Mouse (Mus musculus) liver, postnatal 0 days (tissue): ENCODE measurements around the gene Acot13. TPM values are rescaled to one million over a fixed set of nuclear protein-coding genes. Genes with fewer than 3 reads are reported as not detected.

ENCODE experiments used
- ATAC-seq: fragments of 200-750 bp; cut with Nextera tagmentation; 2 replicates; pipeline ENCODE4 v1.8.0; 2017; ENCODE audit warnings: mild to moderate bottlenecking, moderate library complexity
- DNase-seq: peaks from one replicate; pipeline ENCODE4 v3.0.0-alpha.2; 2016
- H3K27ac ChIP-seq: fragments of 300-500 bp; sonication (generic); 2 replicates; pipeline ENCODE4 v1.5.1; 2014; ENCODE audit warnings: antibody characterized with exemption, moderate library complexity, mild to moderate bottlenecking, low read depth
- H3K27me3 ChIP-seq: fragments of 300-500 bp; sonication (generic); 2 replicates; pipeline ENCODE4 v1.6.1; 2014; ENCODE audit warnings: low read length, control low read depth, mixed read lengths; ENCODE audit not compliant: insufficient read depth
- H3K36me3 ChIP-seq: fragments of 300-500 bp; sonication (generic); replicated peaks from 2 replicates; pipeline ENCODE4 v1.6.1; 2014; ENCODE audit warnings: mild to moderate bottlenecking, control low read depth, low read length, moderate library complexity, mixed read lengths; ENCODE audit not compliant: insufficient read depth
- H3K4me1 ChIP-seq: fragments of 300-500 bp; sonication (generic); 2 replicates; pipeline ENCODE4 v1.6.1; 2014; ENCODE audit warnings: antibody characterized with exemption, mild to moderate bottlenecking, control low read depth; ENCODE audit not compliant: insufficient read depth
- H3K4me2 ChIP-seq: fragments of 300-500 bp; sonication (generic); 2 replicates; pipeline ENCODE4 v1.6.1; 2014; ENCODE audit warnings: low read depth, mild to moderate bottlenecking, low read length, moderate library complexity, mixed read lengths
- H3K4me3 ChIP-seq: fragments of 300-500 bp; sonication (generic); 2 replicates; pipeline ENCODE4 v1.5.1; 2014; ENCODE audit warnings: low read depth, low read length
- H3K9ac ChIP-seq: fragments of 300-500 bp; sonication (generic); replicated peaks from 2 replicates; pipeline ENCODE4 v1.6.1; 2014; ENCODE audit warnings: mild to moderate bottlenecking, moderate library complexity
- H3K9me3 ChIP-seq: fragments of 300-500 bp; sonication (generic); 2 replicates; pipeline ENCODE4 v1.6.1; 2016; ENCODE audit warnings: mild to moderate bottlenecking, control low read depth, low read length, mixed read lengths
- CTCF ChIP-seq: sonication (generic); IDR thresholded peaks from 2 replicates; pipeline ENCODE4 v1.5.1; 2016; ENCODE audit warnings: antibody characterized with exemption, low read depth
- EP300 ChIP-seq: IDR thresholded peaks from 2 replicates; pipeline ENCODE4 v1.6.1; 2016; ENCODE audit warnings: antibody characterized with exemption, low read depth, mild to moderate bottlenecking
- WGBS: fragments of 180-500 bp; shearing (Covaris S2); extraction: QIAGEN DNeasy Blood & Tissue Kit; methylation state at CpG from one replicate; pipeline ENCODE4 v1.1.7; 2014; ENCODE audit not compliant: insufficient replicate concordance; 5-methylcytosine and 5-hydroxymethylcytosine counted together
- polyA plus RNA-seq: library from polyadenylated mRNA; unstranded; fragments of >200 nt; fragmentation: Nextera tagmentation; extraction: Ambion mirVana; gene quantifications from 2 replicates; pipeline ENCODE4 v1.2.1, GENCODE M21; 2015

Acot13 gene
- 101 and 102 TPM in 2 replicates for polyA plus RNA-seq

GRCm38 (mm10) chr13:24831353-24832130, at the start of gene Acot13, which contains the start of gene Tdp2:
Gene Acot13, minus strand, starts transcription at chr13:24831540.
Gene Tdp2, plus strand, starts transcription at chr13:24831679.
- Histone ChIP-seq H3K4me3 (peak within 1 kb of the TSS; percentile 79), H3K9ac (peak within 1 kb of the TSS; percentile 83), H3K4me2 (peak within 1 kb of the TSS; percentile 82), H3K9me3 (no peaks in the 10 kb centered on the region), H3K27me3 (no peaks in the 10 kb centered on the region), H3K36me3 (peaks cover 5% of the 10 kb centered on the region), H3K27ac (peak within 1 kb of the TSS; percentile 86), H3K4me1 (peaks cover 25% of the 10 kb centered on the region)
- DNase-seq (peak; percentile 99), ATAC-seq (peak; percentile 98)
- TF ChIP-seq CTCF = peak; percentile 21; the same call in 1 of the 2 replicates
- no peak for TF ChIP-seq EP300
- under 1% methylated on average over 83 of the region's 90 CpGs for WGBS

- Histone ChIP-seq H3K27ac (peak overlapping the region; percentile 61; the same call in 1 of the 2 replicates), H3K4me1 (peaks cover 4% of the 10 kb centered on the region; the same call in 1 of the 2 replicates), H3K4me3 (no peak overlapping the region), H3K27me3 (no peaks in the 10 kb centered on the region), H3K9me3 (0 out of 2 replicates have a peak, but pooled peaks cover 3% of the 10 kb centered on the region), H3K9ac (no peak overlapping the region), H3K4me2 (no peak overlapping the region), H3K36me3 (no peaks in the 10 kb centered on the region)
- 66% methylated on average over 5 of the region's 5 CpGs for WGBS
- peak; percentile 79 for ATAC-seq
- TF ChIP-seq EP300 = no peak
- TF ChIP-seq CTCF = no peak
- peak; percentile 44 for DNase-seq
Observed at GRCm38 (mm10) chr13:24880704-24881103, 49.4 kb upstream of the Acot13 start.

GRCm38 (mm10) chr13:24880208-24880607, 48.9 kb upstream of the Acot13 start:
- ATAC-seq = peak; percentile 75
- H3K27ac ChIP-seq = peak overlapping the region; percentile 61; the same call in 1 of the 2 replicates
- no peaks in the 10 kb centered on the region for H3K36me3 ChIP-seq
- H3K9me3 ChIP-seq = 0 out of 2 replicates have a peak, but pooled peaks cover 3% of the 10 kb centered on the region
- H3K27me3 ChIP-seq = no peaks in the 10 kb centered on the region
- H3K9ac ChIP-seq = no peak overlapping the region
- H3K4me2 ChIP-seq = no peak overlapping the region
- 56% methylated on average over 6 of the region's 6 CpGs for WGBS
- DNase-seq = no peak
- H3K4me3 ChIP-seq = no peak overlapping the region
- H3K4me1 ChIP-seq = peaks cover 4% of the 10 kb centered on the region; the same call in 1 of the 2 replicates
- TF ChIP-seq CTCF = no peak
- TF ChIP-seq EP300 = no peak

- no peaks in the 10 kb centered on the region for H3K36me3 ChIP-seq
Observed at GRCm38 (mm10) chr13:24879359-24880040, 48.2 kb upstream of the Acot13 start.

GRCm38 (mm10) chr13:24868233-24868632, 36.9 kb upstream of the Acot13 start:
- no peaks in the 10 kb centered on the region for H3K9me3 ChIP-seq
- no peak overlapping the region for H3K9ac ChIP-seq
- H3K27ac ChIP-seq = no peak overlapping the region
- no peak overlapping the region for H3K4me3 ChIP-seq
- peaks cover 9% of the 10 kb centered on the region for H3K4me1 ChIP-seq
- no peaks in the 10 kb centered on the region for H3K27me3 ChIP-seq
- no peak for DNase-seq
- ATAC-seq = no peak
- no peaks in the 10 kb centered on the region for H3K36me3 ChIP-seq
- TF ChIP-seq CTCF (no peak), EP300 (no peak)
- WGBS = 86% methylated on average over 7 of the region's 7 CpGs
- H3K4me2 ChIP-seq = no peak overlapping the region

More at GRCm38 (mm10) chr13:24879359-24880040, 48.2 kb upstream of the Acot13 start:
- H3K9ac ChIP-seq = no peak overlapping the region
- H3K9me3 ChIP-seq = 0 out of 2 replicates have a peak, but pooled peaks cover 3% of the 10 kb centered on the region
- WGBS = 68% methylated on average over 15 of the region's 15 CpGs
- peak; percentile 55 for DNase-seq
- peak overlapping the region; percentile 61; the same call in 1 of the 2 replicates for H3K27ac ChIP-seq
- no peaks in the 10 kb centered on the region for H3K27me3 ChIP-seq
- TF ChIP-seq CTCF = no peak
- H3K4me2 ChIP-seq = no peak overlapping the region
- peaks cover 4% of the 10 kb centered on the region; the same call in 1 of the 2 replicates for H3K4me1 ChIP-seq
- no peak overlapping the region for H3K4me3 ChIP-seq
- peak; percentile 82 for ATAC-seq

- no peaks in the 10 kb centered on the region for H3K36me3 ChIP-seq
- no peaks in the 10 kb centered on the region for H3K27me3 ChIP-seq
- no peak overlapping the region for H3K4me2 ChIP-seq
- 67% methylated on average over 10 of the region's 10 CpGs for WGBS
- peaks cover 9% of the 10 kb centered on the region for H3K4me1 ChIP-seq
- no peak overlapping the region for H3K9ac ChIP-seq
- no peaks in the 10 kb centered on the region for H3K9me3 ChIP-seq
- peak overlapping the region; percentile 34; the same call in 1 of the 2 replicates for H3K27ac ChIP-seq
- no peak for DNase-seq
- TF ChIP-seq EP300 (no peak), CTCF (no peak)
- ATAC-seq = peak; percentile 73
- H3K4me3 ChIP-seq = no peak overlapping the region
Observed at GRCm38 (mm10) chr13:24867789-24868188, 36.4 kb upstream of the Acot13 start.
